Mouse (Mus musculus) testis, adult 2 months (tissue): Measurements from ENCODE around the gene Ninl.

Experiments used
- CTCF ChIP-seq: fragments of 200-500 bp; IDR thresholded peaks from 2 replicates; pipeline ENCODE4 v1.5.1; 2012; ENCODE audit warnings: low read depth, mild to moderate bottlenecking, inconsistent platforms, low read length, moderate library complexity; ENCODE audit not compliant: control insufficient read depth, insufficient read depth, insufficient replicate concordance
- POLR2A ChIP-seq: fragments of 200-500 bp; IDR thresholded peaks from 2 replicates; pipeline ENCODE4 v1.6.1; 2012; ENCODE audit warnings: low read depth, mild to moderate bottlenecking, inconsistent platforms, low read length, moderate library complexity; ENCODE audit not compliant: control insufficient read depth

DNA sequence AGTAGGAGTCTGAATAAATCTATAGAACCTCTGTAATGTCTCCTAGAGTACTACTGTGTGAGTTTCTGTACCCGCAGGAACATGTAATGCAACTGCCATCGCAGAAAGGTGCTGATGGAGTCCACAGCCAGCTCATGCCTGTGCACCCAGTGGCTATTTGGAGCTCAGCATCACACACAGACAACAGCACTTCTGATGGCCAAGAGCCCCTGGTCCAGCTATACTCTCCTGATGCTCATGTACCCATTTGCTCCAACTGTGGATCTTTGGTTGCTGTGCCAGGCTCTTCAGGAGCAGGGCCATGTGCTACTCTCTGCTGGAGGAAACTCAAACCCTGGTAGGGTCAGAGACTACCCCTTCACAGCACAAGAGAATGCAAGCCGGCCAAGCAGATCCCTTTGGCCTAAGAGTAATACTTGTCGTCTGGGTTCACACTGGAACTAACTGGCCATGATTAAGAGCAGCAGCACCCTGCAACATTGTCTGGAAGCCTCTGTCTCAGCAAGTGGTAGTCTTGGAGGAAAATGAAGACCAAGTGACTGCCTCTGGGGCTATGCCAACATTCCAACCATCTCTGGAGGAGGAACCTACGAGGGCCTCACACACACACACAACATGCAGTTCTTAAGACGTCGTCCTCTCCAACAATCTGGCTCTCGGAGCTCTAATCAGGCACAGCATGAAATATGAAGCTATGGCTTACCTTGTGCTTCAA lies 65.6 kb downstream of the Ninl start:
- no peak for TF ChIP-seq POLR2A
- no peak for TF ChIP-seq CTCF
